Mouse (Mus musculus) lung, postnatal 14 days (tissue): ENCODE data around the gene Tmem117.

Experiments used
- DNase-seq: peaks from one replicate; pipeline ENCODE4 v3.0.0; 2021

Gene Tmem117

GRCm38 (mm10) chr15:94776119-94777069, 147.4 kb downstream of the Tmem117 start:
- DNase-seq: no peak

GRCm38 (mm10) chr15:94781556-94781955, 152.5 kb downstream of the Tmem117 start:
- no peak for DNase-seq

DNA sequence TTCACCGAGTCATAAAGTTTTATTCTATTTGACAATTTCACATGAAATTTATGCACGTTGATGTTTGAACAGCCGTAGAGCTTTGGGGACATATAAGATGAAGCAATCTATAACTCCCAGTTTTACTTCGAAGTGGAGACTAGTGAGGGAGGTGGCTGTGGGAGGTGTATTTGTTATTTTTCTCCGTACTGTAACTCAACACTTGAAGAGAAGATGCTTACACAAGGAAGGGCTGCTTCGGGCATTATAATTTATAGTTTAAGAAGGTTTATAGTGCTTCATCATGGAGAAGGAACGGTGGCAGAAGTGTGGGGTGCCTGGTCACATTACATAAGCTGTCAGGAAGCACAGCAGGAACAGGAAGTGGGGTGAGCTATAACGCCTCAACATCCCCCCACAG, 164.4 kb downstream of the Tmem117 start:
- no peak for DNase-seq

DNA sequence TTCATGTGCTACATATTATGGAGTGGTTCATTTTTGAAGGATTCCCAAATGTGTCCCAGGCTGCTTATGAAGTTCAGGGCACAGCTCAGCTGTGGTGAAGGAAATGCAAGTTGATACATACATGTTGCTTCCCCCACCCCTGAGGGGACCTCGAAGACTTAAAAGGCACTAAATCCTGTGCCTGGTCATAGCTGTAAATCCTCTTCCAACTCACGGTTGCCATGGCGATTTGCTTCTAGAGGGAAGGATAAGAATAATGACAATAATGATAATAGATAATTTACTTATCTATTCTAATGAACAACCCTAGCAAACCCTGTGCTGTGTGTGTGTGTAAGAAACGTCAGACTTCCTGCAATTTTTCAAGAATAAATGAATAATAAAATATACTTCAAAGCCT, 166.5 kb downstream of the Tmem117 start:
- DNase-seq: no peak

DNA sequence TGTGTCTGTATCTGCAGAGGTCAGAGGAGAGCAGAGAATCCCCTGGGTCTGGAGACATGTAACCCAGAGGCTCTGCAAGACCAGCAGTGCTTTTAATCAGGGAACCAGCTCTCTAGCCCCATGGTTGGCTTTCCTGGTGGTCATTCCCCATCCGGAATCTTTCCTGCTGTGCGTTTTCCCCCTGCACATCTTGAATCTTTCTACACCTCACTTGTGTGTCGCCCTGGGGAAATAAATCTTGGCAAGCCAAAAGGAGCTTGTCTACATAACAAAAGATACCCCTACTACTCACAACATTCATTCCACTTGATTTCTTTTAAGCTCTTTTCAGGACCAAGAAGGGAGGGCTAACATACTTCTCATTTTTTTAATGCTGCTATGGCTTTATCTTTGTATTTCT, 169.2 kb downstream of the Tmem117 start:
- no peak for DNase-seq

GRCm38 (mm10) chr15:94801462-94801861, 172.4 kb downstream of the Tmem117 start:
- DNase-seq: no peak

DNA sequence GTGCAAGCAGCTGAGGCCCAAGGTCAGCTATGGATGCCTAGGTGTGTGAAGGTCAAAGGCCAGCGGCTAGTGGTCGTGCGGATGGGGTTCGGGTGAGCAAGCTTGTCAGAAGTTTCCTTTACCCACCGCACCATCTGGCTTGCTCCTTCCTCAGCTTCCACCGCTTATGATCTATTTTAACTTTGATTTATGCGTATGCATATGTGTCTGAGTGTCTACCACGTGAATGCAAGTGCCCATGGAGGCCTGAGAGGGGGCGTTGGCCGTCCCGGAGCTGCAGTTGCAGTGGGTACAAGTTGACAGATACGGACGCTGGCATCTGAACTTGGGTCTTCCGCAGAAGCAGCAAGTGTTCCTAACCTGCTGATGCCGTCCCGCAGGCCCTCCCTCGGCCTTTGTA, 173.8 kb downstream of the Tmem117 start:
- DNase-seq: no peak

DNA sequence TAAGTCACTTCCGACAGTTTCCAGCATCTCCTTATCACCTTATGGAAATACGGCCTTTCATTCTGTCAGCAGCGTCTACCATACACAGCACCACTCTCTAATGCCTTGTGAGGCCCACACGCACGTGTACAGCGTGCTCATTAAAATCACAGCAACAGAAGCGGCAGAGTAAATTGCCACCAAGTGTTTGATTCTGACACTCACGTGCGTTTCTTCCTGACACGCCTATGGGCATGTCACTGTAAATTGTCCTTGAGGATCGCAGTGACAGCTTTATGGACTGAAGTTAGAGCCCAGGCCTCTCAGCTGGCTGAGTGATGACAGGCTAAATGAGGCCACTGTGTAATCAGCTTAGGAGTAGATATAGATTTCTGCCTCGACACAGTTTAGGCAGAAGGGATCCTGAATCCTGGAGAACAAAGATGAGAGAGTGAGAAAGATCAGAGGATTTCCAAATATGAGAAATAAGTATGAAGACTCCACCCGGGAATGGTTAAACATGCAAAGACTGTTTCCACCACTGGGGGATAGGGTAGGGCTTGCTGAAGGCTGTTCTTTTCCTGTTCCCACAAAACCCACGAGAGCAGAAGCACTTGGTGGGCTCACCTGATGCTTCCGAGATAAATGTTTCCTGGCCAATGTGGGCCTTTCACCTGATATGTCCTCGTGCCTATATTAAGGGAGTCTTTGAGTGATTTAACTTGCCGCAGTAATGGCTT, 174.8 kb downstream of the Tmem117 start:
- no peak for DNase-seq

DNA sequence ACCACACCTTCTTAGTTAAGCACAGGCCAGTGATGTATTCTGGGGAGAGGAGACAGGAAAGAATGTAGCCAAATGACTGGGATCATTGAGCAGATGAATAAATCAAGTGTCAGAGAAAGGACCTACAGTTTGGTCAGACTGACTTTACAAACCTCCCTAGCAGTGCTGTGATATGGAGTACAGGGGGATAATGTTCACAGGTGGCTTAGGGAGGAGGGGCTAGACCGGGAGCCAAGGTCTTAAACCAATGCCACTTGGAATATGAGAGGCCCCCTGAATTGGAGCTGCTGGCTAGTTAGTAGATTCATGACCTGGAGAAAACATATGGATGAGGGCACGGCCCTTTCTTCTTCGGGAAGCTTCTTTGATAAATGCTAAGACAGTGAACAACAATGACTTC, 177.0 kb downstream of the Tmem117 start:
- DNase-seq: no peak

DNA sequence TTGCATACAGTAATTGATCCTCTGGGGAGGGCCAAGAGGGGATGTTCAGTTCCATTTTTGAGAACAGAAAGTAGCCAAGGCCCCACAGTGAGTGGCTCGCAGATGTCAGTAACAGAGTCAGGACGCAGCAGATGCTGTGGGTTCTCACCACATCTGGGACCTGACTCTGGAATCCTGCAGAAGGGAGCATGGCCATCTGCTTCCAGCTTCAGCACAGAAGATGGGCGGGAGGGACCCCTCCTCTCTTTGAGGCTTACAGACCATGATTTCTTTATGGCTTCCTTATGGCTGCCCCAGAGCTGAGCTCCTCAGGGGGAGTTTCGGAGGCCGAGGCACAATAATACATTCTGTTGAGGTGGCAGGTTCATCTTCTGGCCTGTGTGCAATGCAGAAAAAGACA, 182.5 kb downstream of the Tmem117 start:
- DNase-seq: no peak

DNA sequence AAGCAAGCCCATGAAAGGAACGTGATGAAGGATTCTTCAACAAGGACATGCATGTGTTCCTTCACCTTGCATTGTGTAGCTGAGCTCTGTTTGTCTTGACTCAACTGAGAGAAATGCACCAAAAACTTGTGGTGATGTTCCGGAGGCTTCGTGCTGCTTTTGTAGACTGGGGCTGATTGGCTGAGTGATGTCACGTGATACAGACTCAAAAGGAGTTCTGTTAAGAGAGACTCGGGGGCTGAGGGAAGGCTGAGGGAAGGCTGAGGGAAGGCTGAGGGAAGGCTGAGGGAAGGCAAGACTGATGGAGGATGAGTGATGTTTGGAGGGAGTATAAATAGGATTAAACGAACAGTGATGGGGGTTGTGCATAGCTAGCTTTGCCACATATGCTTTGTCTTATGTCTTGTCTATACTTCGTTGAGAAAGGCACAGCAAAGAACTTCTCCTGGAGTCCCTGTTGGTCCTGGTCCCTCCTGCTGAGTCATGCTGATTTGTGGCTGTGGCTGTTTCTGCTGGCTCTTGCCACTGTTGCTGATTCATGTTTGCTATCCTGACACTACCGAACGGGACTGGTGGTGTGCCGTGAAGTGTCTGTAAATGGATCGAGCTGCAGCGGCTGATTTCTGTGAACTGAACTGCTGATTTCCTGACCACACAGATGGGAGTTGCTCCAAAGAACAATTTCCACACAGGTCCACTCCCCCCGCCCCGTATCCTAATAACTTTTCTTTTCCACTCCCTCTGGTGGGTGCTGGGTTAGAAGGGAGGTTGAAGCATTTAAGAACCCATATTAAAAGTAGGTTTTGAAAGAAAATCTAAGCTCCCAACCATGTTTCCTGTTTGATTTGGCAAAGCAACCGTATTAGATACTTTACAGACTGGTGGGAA, 185.4 kb downstream of the Tmem117 start:
- DNase-seq: no peak

- DNase-seq: no peak
Measured at GRCm38 (mm10) chr15:94835634-94836033, 206.6 kb downstream of the Tmem117 start.

DNA sequence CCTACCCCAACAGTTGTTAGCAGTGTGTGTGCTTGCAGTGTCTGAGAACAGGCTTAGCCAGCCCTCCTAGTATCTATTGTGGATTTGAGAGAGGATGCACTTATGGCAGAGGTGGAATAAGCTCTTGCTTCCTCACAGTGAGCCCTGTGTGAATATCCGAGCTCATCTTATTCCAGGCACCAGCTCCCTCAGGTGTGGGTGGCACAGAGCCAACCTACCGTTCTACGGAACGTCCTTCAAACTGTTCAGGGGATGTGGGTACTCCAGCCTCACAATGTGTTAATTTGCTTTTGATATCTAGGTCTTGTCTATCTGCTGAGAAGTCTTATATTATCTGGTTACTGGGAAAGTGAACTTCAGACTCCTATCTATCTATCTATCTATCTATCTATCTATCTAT, 209.6 kb downstream of the Tmem117 start:
- DNase-seq: no peak

DNA sequence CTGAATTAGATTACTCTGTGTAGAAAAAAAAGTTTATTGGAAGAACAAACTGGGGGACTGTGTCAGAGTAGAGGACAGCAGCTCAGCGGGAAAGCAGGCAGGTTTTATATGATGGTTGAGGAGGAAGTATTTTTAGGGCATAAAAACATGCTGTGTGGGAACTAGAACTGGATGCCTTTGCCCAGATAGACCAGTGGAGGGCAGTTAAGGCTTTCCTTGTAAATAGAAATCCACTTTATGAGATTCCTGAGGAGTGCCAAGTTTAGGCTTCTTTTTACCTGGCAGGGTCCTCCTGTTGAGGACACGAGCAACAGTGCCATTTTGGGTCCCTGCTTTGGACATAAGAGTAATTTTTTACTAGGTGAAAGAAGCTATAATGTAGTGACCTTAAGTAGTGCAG, 218.5 kb downstream of the Tmem117 start:
- DNase-seq: no peak

- no peak for DNase-seq
Measured at GRCm38 (mm10) chr15:94859641-94860040, 230.6 kb downstream of the Tmem117 start.

- no peak for DNase-seq
Measured at GRCm38 (mm10) chr15:94861173-94861572, 232.1 kb downstream of the Tmem117 start.

DNA sequence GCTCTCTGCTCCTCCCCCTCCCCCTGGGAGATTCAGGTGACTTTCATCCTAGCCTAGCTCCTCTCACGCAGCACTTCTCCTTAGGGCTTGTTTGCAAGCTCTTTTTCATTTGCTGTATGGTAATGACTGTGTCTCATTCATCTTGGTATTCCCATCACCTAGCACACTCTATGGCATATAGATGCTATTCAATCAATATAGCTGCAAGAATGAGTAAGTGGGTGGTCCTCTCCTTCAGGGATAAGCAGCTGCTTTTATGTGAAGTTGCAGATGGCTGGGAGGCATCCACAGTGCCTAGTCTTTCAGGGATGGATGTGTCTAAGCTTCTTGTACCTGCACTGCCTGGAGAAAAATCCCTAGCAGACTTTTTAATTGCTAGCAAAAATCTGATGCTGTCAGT, 235.1 kb downstream of the Tmem117 start:
- no peak for DNase-seq

DNA sequence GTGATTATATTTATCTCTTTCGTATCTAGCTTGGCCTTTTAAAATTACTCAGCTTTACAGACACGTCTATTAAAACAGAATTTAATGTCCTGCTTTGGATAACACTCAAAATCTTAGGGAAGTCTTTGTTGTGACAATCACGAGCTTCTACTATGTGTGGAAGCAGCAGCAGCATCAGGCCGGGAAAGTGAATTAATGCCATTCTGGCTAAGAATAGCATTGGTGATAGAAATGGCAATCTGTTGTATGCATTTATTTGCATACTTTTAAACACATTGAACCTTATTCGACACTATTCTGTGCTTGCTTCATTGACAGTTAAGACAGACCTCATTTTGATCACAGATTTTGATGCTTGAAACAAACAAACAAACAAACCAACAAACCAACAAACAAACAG, 239.3 kb downstream of the Tmem117 start:
- DNase-seq: no peak

DNA sequence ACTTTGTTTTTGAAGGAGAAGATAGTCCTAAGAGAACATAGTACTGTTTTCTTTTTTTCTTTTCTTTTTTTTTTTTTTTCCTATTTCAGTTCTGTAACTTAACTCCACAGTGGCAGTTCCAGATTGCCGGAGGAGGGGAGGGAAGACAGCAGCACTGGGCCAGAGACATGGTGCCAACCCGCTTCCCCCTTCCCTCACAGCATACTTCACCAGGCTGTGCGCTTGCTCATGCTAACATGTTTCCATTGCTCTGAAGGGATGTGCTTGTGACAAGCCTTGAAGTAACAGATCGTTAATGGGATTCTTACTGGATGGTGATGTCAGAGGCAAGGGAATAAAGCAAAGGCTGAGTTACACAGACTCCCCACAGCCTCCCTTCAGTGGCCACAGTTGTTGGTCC, 256.0 kb downstream of the Tmem117 start:
- no peak for DNase-seq

GRCm38 (mm10) chr15:94893201-94893600, 264.2 kb downstream of the Tmem117 start:
- no peak for DNase-seq

GRCm38 (mm10) chr15:94894086-94894485, 265.1 kb downstream of the Tmem117 start:
- no peak for DNase-seq

DNA sequence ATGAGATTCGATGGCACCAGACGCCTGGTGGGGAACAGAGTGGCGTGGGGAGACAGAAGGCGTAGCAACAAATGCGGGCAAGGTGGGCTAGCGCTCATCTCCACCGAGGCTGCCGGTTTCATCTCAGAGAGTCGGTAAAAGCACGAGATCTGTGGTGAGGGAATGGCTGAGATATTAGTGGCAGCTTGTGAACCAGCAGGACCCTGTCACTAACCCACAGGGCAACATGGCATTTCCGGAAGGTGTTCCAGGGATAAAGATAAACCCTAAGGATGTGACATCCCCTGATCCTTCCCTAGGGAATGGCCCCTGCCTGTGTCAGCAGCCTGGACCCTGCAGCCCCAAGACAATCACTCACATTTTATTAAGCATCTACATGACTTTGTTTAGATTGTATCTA, 266.6 kb downstream of the Tmem117 start:
- no peak for DNase-seq

- DNase-seq: no peak
Measured at GRCm38 (mm10) chr15:94903188-94903587, 274.2 kb downstream of the Tmem117 start.
